Mouse (Mus musculus): ENCODE measurements around the gene Phf1.

DNA sequence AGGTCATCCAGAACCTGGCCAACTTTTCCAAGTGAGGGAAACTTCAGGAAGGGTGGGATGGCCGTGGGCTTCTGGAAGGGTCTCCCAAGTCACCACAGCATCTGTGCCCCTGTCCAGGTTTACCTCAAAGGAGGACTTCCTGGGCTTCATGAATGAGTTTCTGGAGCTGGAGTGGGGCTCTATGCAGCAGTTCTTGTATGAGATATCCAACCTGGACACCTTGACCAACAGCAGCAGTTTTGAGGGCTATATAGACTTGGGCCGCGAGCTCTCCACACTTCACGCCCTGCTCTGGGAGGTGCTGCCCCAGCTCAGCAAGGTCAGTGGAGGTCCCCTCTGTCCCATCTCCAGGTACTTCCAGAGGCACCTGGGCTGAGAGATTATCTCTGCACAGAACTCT, 27.0 kb downstream of the Phf1 start:
- TF ChIP-seq POLR2A (IDR thresholded peaks at IDR 0.05; ENCODE audit: borderline replicate concordance, extremely low read depth, low read depth, low read length) (no peak), CTCF (IDR thresholded peaks at IDR 0.05; ENCODE audit: insufficient read depth, low read length) (no peak)

Data from lung, adult 2 months (tissue).